Mouse (Mus musculus): ENCODE results near the gene Rhbdd3. TPM values are rescaled to one million over a fixed set of nuclear protein-coding genes. Genes with fewer than 3 reads are reported as not detected.
A peak's percentile ranks its signal among the peaks of the same experiment; 100 is the strongest.

Gene Rhbdd3
- polyA plus RNA-seq, 1 experiment: 18.3 TPM

DNA sequence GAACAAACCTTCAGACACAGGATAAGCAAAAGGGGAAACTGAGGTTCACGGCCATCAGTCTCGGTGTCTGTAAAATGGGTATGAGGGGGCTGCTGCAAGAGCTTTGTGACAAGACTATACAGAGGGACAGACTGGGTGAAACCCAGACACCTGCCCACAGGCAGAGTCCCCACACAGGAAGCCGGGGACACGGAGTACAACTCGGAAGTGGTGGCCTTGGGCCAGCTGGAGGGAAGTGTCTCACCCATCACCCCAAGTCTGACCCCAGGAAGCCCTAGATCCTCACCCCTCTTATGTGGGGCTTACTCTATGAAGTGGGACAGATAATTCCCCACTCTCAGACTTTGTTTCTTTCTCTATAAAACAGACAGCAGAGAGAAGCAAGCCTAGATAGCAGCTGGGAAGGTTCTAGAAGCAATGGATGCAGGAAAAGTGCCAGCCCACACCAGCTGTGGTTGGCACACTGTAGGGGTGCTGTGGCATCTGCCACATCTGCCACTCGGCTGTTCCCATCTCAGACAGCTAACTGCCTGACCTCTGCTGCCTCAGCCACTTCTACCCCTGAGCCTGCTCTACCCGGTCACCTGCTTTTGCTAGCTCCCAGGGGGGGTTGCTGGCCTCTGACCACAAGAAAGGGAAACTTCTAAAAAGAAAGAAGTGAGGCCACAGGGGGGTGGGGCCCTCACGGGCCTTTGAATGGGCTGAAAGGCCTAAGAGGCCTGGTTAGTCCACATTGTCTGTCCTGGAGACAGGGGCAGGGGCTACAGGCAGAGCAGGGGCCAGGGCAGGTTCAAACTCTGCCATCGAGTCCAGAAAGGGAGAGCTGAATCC lies 51.9 kb downstream of the Rhbdd3 start:
- Histone ChIP-seq H3K27ac (ENCODE audit: insufficient read depth, low read length) (no peak overlapping the region), H3K4me3 (ENCODE audit: low read depth, low read length) (no peak overlapping the region), H3K9ac (ENCODE audit: low read depth, poor library complexity, severe bottlenecking) (no peak overlapping the region)

DNA sequence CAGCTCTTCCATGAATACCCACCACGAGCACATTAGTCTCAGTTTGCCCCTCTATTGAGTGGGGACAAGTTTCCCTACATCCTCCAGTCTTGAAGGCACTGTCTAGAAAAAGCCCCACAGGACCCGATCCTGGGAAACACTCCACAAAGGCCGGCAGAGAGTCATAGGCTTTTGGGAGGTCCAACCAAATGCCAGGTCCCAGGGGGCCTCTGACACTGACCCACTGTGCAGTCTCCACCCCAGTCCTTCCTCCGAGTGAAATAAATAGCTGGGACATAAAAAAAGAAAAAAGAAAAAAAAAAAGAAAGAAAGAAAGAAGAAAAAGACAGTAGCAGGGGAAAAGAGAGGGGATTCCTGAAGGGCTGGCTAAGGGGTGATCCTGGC lies 52.5 kb downstream of the Rhbdd3 start:
- Histone ChIP-seq H3K27ac (ENCODE audit: insufficient read depth, low read length) (no peak overlapping the region), H3K9ac (ENCODE audit: low read depth, poor library complexity, severe bottlenecking) (peak overlapping the region; percentile 70), H3K4me1 (ENCODE audit: control insufficient read depth, insufficient read depth, low read length) (no peaks in the 10 kb centered on the region), H3K9me3 (replicated peaks; ENCODE audit: control insufficient read depth, insufficient read depth, low read length, poor library complexity, severe bottlenecking) (no peaks in the 10 kb centered on the region), H3K4me3 (ENCODE audit: low read depth, low read length) (peak overlapping the region; percentile 66; the same call in 1 of the 2 replicates), H3K27me3 (ENCODE audit: control insufficient read depth, insufficient read depth, low read length, poor library complexity, severe bottlenecking) (no peaks in the 10 kb centered on the region), H3K36me3 (ENCODE audit: control insufficient read depth, insufficient read depth, low read length, poor library complexity, severe bottlenecking) (no peaks in the 10 kb centered on the region)
- TF ChIP-seq CTCF (IDR thresholded peaks at IDR 0.05; ENCODE audit: low read depth, low read length) (no peak), POLR2A (IDR thresholded peaks at IDR 0.05; ENCODE audit: insufficient read depth, low read length) (no peak), EP300 (IDR thresholded peaks at IDR 0.05; ENCODE audit: insufficient read depth, low read depth, low read length) (no peak)

More for the DNA sequence above, 51.9 kb downstream of the Rhbdd3 start:
- Histone ChIP-seq H3K36me3 (ENCODE audit: control insufficient read depth, insufficient read depth, low read length, poor library complexity, severe bottlenecking) (no peaks in the 10 kb centered on the region), H3K4me1 (ENCODE audit: control insufficient read depth, insufficient read depth, low read length) (no peaks in the 10 kb centered on the region), H3K27me3 (ENCODE audit: control insufficient read depth, insufficient read depth, low read length, poor library complexity, severe bottlenecking) (no peaks in the 10 kb centered on the region), H3K9me3 (replicated peaks; ENCODE audit: control insufficient read depth, insufficient read depth, low read length, poor library complexity, severe bottlenecking) (no peaks in the 10 kb centered on the region)
- TF ChIP-seq CTCF (IDR thresholded peaks at IDR 0.05; ENCODE audit: low read depth, low read length) (no peak), EP300 (IDR thresholded peaks at IDR 0.05; ENCODE audit: insufficient read depth, low read depth, low read length) (no peak), POLR2A (IDR thresholded peaks at IDR 0.05; ENCODE audit: insufficient read depth, low read length) (no peak)

DNA sequence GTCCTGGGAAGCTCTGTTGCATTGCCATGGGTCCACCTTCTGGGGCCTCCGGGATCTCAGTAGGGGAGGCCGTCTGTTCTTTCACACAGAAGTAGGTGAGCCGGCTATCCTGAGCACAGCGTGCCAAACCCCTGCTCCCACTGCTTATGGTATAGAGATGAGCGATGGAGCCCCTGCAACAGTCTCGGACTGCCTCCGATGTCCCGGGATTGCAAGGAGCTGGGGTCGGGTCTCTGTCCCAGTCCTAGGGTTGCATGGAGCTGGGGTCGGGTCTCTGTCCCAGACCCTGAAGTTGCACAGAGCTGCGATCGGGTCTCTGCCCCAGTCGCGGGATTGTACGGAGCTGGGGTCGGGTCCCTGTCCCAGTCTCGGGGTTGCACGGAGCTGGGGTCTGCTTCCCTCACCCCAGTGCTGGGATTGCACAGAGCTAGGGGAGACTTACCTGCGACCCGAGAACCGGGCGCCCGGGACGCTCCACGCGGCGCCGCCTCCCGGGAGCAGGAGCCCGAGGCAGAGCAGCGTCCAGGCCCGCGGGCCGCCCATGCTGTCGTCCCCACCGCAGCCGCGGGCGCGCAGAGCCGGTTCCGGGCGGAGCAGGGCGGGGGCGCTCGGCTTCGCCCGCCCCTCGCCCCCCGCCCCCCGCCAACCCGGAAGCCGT lies 53.1 kb downstream of the Rhbdd3 start, which contains the start of gene Emid1:
TSS of gene Emid1 (minus strand) at position 578 of the 658 bp plus-strand sequence.
- no peak within 1 kb of the TSS for H3K27ac ChIP-seq (ENCODE audit: insufficient read depth, low read length)
- H3K27me3 ChIP-seq (ENCODE audit: control insufficient read depth, insufficient read depth, low read length, poor library complexity, severe bottlenecking): no peaks in the 10 kb centered on the region
- no peak for TF ChIP-seq CTCF (IDR thresholded peaks at IDR 0.05; ENCODE audit: low read depth, low read length)
- TF ChIP-seq EP300 (IDR thresholded peaks at IDR 0.05; ENCODE audit: insufficient read depth, low read depth, low read length): no peak
- TF ChIP-seq POLR2A (IDR thresholded peaks at IDR 0.05; ENCODE audit: insufficient read depth, low read length): no peak
- peak within 1 kb of the TSS; percentile 66 for H3K4me3 ChIP-seq (ENCODE audit: low read depth, low read length)
- no peaks in the 10 kb centered on the region for H3K9me3 ChIP-seq (replicated peaks; ENCODE audit: control insufficient read depth, insufficient read depth, low read length, poor library complexity, severe bottlenecking)
- H3K9ac ChIP-seq (ENCODE audit: low read depth, poor library complexity, severe bottlenecking): peak within 1 kb of the TSS; percentile 70
- H3K4me1 ChIP-seq (ENCODE audit: control insufficient read depth, insufficient read depth, low read length): no peaks in the 10 kb centered on the region
- no peaks in the 10 kb centered on the region for H3K36me3 ChIP-seq (ENCODE audit: control insufficient read depth, insufficient read depth, low read length, poor library complexity, severe bottlenecking)

- Histone ChIP-seq H3K4me3 (ENCODE audit: low read depth, low read length) (no peak overlapping the region), H3K27ac (ENCODE audit: insufficient read depth, low read length) (no peak overlapping the region), H3K9ac (ENCODE audit: low read depth, poor library complexity, severe bottlenecking) (no peak overlapping the region), H3K4me1 (ENCODE audit: control insufficient read depth, insufficient read depth, low read length) (no peaks in the 10 kb centered on the region), H3K9me3 (replicated peaks; ENCODE audit: control insufficient read depth, insufficient read depth, low read length, poor library complexity, severe bottlenecking) (no peaks in the 10 kb centered on the region), H3K36me3 (ENCODE audit: control insufficient read depth, insufficient read depth, low read length, poor library complexity, severe bottlenecking) (no peaks in the 10 kb centered on the region), H3K27me3 (ENCODE audit: control insufficient read depth, insufficient read depth, low read length, poor library complexity, severe bottlenecking) (no peaks in the 10 kb centered on the region)
- no peak for TF ChIP-seq CTCF (IDR thresholded peaks at IDR 0.05; ENCODE audit: low read depth, low read length)
- TF ChIP-seq EP300 (IDR thresholded peaks at IDR 0.05; ENCODE audit: insufficient read depth, low read depth, low read length): no peak
- TF ChIP-seq POLR2A (IDR thresholded peaks at IDR 0.05; ENCODE audit: insufficient read depth, low read length): no peak
These were observed 56.5 kb downstream of the Rhbdd3 start for GRCm38 (mm10) chr11:5154961-5155805.

Other genes with a start within 250 kb of the Rhbdd3 start
- gene Nf2, start 249.4 kb upstream of the Rhbdd3 start, polyA plus RNA-seq (2011; ENCODE audit: insufficient read depth, insufficient read length, low read depth, missing spikeins): 77.7 and 81.5 TPM in 2 replicates
- gene Nipsnap1, start 225.0 kb upstream of the Rhbdd3 start, polyA plus RNA-seq (2011; ENCODE audit: insufficient read depth, insufficient read length, low read depth, missing spikeins): 83.4 and 91.2 TPM in 2 replicates
- gene Thoc5, start 203.6 kb upstream of the Rhbdd3 start, polyA plus RNA-seq (2011; ENCODE audit: insufficient read depth, insufficient read length, low read depth, missing spikeins): 51.3 and 52.3 TPM in 2 replicates
- gene Nefh, start 150.9 kb upstream of the Rhbdd3 start, polyA plus RNA-seq (2011; ENCODE audit: insufficient read depth, insufficient read length, low read depth, missing spikeins): 1.5 and 2.2 TPM in 2 replicates
- 55.4 and 61.2 TPM in 2 replicates for gene Ap1b1, start 112.1 kb upstream of the Rhbdd3 start, polyA plus RNA-seq (2011; ENCODE audit: insufficient read depth, insufficient read length, low read depth, missing spikeins)
- gene Rasl10a, start 40.8 kb upstream of the Rhbdd3 start, polyA plus RNA-seq (2011; ENCODE audit: insufficient read depth, insufficient read length, low read depth, missing spikeins): 4.2 and 4.4 TPM in 2 replicates
- 28.4 and 31.8 TPM in 2 replicates for gene Gas2l1, start 33.6 kb upstream of the Rhbdd3 start, polyA plus RNA-seq (2011; ENCODE audit: insufficient read depth, insufficient read length, low read depth, missing spikeins)
- gene Ewsr1, start 340 bp downstream of the Rhbdd3 start, polyA plus RNA-seq (2011; ENCODE audit: insufficient read depth, insufficient read length, low read depth, missing spikeins): 1,045 and 1,093 TPM in 2 replicates
- 5.9 and 6.7 TPM in 2 replicates for gene Emid1, start 53.3 kb downstream of the Rhbdd3 start, polyA plus RNA-seq (2011; ENCODE audit: insufficient read depth, insufficient read length, low read depth, missing spikeins)
- 27.8 and 30.2 TPM in 2 replicates for gene Kremen1, start 162.6 kb downstream of the Rhbdd3 start, polyA plus RNA-seq (2011; ENCODE audit: insufficient read depth, insufficient read length, low read depth, missing spikeins)

All from ES-Bruce4 (cell line).